Comparison of ENCODE assay signal across 8 mouse cellular contexts in genomic region chr10:120476516-120477336, GRCm38 (mm10). TPM values are rescaled to one million over a fixed set of nuclear protein-coding genes. Genes with fewer than 3 reads are reported as not detected.
DNase-seq lines count a peak whose midpoint lies in the region; ATAC-seq and TF ChIP-seq lines count a peak whose summit lies in the region.

No protein-coding gene starts in this region.

- peak overlapping the region; percentile 95 for H3K4me2 ChIP-seq in limb, embryonic 14.5 days (replicated peaks; ENCODE audit: low read depth, low read length, severe bottlenecking)
- H3K4me2 ChIP-seq in midbrain, embryonic 16.5 days (ENCODE audit: low read length) = peak overlapping the region; percentile 97

- DNase-seq in urinary bladder, adult 2 months (ENCODE audit: low spot score) = peak; percentile 23
- DNase-seq in urinary bladder, postnatal 10 days (ENCODE audit: low spot score) = no peak
- peak; percentile 88 for DNase-seq in embryo, embryonic 9.5 days (ENCODE audit: extremely low spot score)
- peak; percentile 53 for DNase-seq in heart, postnatal 4 days
- peak; percentile 53 for DNase-seq in limb, embryonic 14.5 days (ENCODE audit: low spot score)
- DNase-seq in c-Kit-positive CD71-positive TER-119-positive erythroid progenitor cells, embryonic 14.5 days (ENCODE audit: low spot score) = no peak

- H3K27ac ChIP-seq in limb, embryonic 14.5 days (replicated peaks; ENCODE audit: low read depth, low read length) = peak overlapping the region; percentile 92
- no peak overlapping the region for H3K27ac ChIP-seq in midbrain, embryonic 16.5 days (ENCODE audit: low read length)

- WGBS in limb, embryonic 14.5 days = 0% methylated on average over 48 of the region's 52 CpGs
- under 1% methylated on average over 51 of the region's 52 CpGs for WGBS in midbrain, embryonic 16.5 days

- peak; percentile 70 for ATAC-seq in limb, embryonic 14.5 days (ENCODE audit: low FRiP score, low read depth)
- peak; percentile 78 for ATAC-seq in midbrain, embryonic 16.5 days
- no peak for ATAC-seq in monocyte, adult 5-6 weeks (replicated peaks; ENCODE audit: insufficient number of reproducible peaks, low FRiP score, low TSS enrichment, poor library complexity, severe bottlenecking)

- H3K36me3 ChIP-seq in limb, embryonic 14.5 days (ENCODE audit: control insufficient read depth, insufficient read depth, low read length) = no peaks in the 10 kb centered on the region
- H3K36me3 ChIP-seq in midbrain, embryonic 16.5 days (ENCODE audit: control insufficient read depth, insufficient read depth, low read length) = no peaks in the 10 kb centered on the region

- H3K9ac ChIP-seq in limb, embryonic 14.5 days (ENCODE audit: low read depth, low read length, severe bottlenecking) = peak overlapping the region; percentile 97
- peak overlapping the region; percentile 63 for H3K9ac ChIP-seq in midbrain, embryonic 16.5 days (ENCODE audit: low read depth, low read length)

- H3K4me3 ChIP-seq in limb, embryonic 14.5 days (replicated peaks; ENCODE audit: low read length) = peak overlapping the region; percentile 84
- H3K4me3 ChIP-seq in midbrain, embryonic 16.5 days (ENCODE audit: low read depth, low read length) = peak overlapping the region; percentile 54

- peaks cover 4% of the 10 kb centered on the region for H3K4me1 ChIP-seq in limb, embryonic 14.5 days (ENCODE audit: control insufficient read depth, insufficient read depth, low read length)
- H3K4me1 ChIP-seq in midbrain, embryonic 16.5 days (ENCODE audit: control insufficient read depth, insufficient read depth, low read length) = peaks cover 42% of the 10 kb centered on the region

- no peaks in the 10 kb centered on the region for H3K9me3 ChIP-seq in limb, embryonic 14.5 days (ENCODE audit: control insufficient read depth, low read length)
- no peaks in the 10 kb centered on the region for H3K9me3 ChIP-seq in midbrain, embryonic 16.5 days (replicated peaks; ENCODE audit: control insufficient read depth, low read length, poor library complexity, severe bottlenecking)

- 0 out of 2 replicates have a peak, but pooled peaks have one; percentile 4 for TF ChIP-seq POLR2A in limb, embryonic 14.5 days (IDR thresholded peaks at IDR 0.05; ENCODE audit: borderline replicate concordance, extremely low read depth, insufficient read depth, insufficient read length)

- no peaks in the 10 kb centered on the region for H3K27me3 ChIP-seq in limb, embryonic 14.5 days (ENCODE audit: control insufficient read depth, insufficient read depth, low read length)
- peaks cover 8% of the 10 kb centered on the region for H3K27me3 ChIP-seq in midbrain, embryonic 16.5 days (ENCODE audit: control insufficient read depth, insufficient read depth, low read depth, low read length)

RNA-seq across cellular contexts. Expression of gene Hmga2, which starts 0.5 kb away (rescaled TPM):
- polyA plus RNA-seq in urinary bladder, adult 2 months (2012; rRNA removed) = not detected in 2 replicates
- total RNA-seq in heart, postnatal 4 days (2021) = 1 to 10 TPM in 1 of 2 experiments, under 1 TPM in 1; 0.91 to 1.6 TPM
- 75.5 and 90.3 TPM in 2 replicates for polyA plus RNA-seq in limb, embryonic 14.5 days (2012; rRNA removed)
- 32.0 and 38.9 TPM in 2 replicates for polyA plus RNA-seq in limb, embryonic 14.5 days (2014; fragmentation: Nextera tagmentation; extraction: Ambion mirVana)
- 0.45 and 0.76 TPM in 2 replicates for polyA plus RNA-seq in midbrain, embryonic 16.5 days (2015; fragmentation: Nextera tagmentation; extraction: Ambion mirVana)
- not detected in 3 replicates for total RNA-seq in monocyte, adult 5-6 weeks (2017)

Comparison
In these comparisons a context has a peak if more than half of its experiments do, and no peak if none do; other contexts are left out.
1. DNase-seq: peak in urinary bladder, adult 2 months (single experiment), embryo, embryonic 9.5 days (single experiment), heart, postnatal 4 days (single experiment) and limb, embryonic 14.5 days (single experiment); none in urinary bladder, postnatal 10 days (single experiment) and c-Kit-positive CD71-positive TER-119-positive erythroid progenitor cells, embryonic 14.5 days (single experiment).
2. RNA of gene Hmga2, which starts 0.5 kb away (polyA plus RNA-seq): 32.0 to 90.3 TPM in limb, embryonic 14.5 days; 0.45 to 0.76 TPM in midbrain, embryonic 16.5 days and not detected in urinary bladder, adult 2 months; every median in the first group is over 10 times any median in the second.